Mouse (Mus musculus) retina, embryonic 14.5 days (tissue): ENCODE results near the gene Mrps6.

Experiments
- DNase-seq: peaks from one replicate; pipeline ENCODE4 v3.0.0-alpha.2; 2015; ENCODE audit warnings: low spot score

Gene Mrps6

GRCm38 (mm10) chr16:92057852-92058643 is at the start of gene Mrps6, which contains the start of the genes Gm49711 and Slc5a3:
TSS of gene Mrps6 (plus strand) at chr16:92058270.
TSS of gene Gm49711 (plus strand) at chr16:92058316.
TSS of gene Slc5a3 (plus strand) at chr16:92058322.
- DNase-seq: peak; percentile 88

- DNase-seq: no peak
Measured at GRCm38 (mm10) chr16:92009586-92009985, 48.5 kb upstream of the Mrps6 start.

DNA sequence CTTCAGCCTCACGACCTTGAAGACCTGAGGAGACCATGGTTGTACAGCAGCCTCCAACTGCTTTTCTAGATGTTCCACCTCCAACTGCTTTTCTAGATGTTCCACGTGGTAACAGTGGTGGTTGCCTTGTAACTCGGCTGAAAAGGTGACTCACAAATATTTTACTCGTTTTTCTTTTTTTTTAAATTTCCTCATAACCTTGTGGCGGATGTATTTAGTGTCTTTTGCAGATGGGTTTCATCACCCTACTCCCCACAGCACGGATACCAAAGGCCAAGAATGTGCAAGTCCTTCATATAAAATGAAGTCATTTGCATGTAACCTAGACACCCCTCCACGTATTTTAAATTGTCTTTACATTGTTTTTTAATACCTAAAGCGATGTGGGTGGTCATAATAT is 41.3 kb upstream of the Mrps6 start:
- no peak for DNase-seq

DNA sequence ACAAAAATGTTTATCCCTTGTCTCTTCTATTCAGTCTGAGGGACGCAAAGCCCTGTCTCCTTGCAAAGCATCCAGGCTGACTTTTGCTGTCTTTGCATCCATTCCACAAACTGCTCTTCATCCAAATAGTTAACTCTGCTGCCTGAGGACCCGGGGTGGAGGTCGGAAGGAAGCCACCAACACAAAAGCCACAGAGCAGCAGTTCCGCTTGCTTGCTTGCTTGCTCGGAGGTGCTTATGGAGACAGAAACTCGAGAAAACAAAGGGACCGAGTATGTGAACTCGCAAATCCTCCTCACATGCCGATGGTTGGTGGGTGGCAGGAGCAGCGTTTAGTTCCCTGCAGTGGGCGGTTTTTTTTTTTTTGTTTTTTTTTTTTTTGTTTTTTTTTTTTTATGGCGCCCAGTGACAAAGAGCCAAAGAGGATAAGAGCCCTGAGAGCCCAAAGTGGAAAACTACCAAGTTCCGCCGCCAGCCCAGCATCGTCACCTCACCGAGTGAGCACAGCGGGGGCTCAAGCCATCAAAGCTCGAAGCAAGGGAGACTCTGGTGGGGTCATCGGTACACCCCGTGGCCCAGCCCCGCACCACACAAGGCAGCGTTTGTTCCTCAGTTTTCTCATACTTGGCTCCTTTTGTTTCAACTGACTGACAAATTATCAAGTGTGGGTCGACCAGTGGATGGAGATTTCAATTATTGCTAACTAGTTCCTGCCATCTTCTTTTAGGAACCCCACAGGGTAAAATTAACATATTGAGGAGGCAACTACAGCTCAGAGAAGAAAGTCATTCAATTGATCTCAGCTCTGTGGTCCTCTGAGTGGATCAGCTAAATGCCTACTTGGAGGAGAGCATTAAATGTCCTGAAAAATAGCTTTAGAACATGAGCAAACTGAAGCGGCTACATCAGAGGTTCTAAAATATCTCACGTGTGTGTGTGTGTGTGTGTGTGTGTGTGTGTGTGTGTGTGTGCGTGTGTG is 38.6 kb upstream of the Mrps6 start:
- DNase-seq: peak; percentile 57

DNA sequence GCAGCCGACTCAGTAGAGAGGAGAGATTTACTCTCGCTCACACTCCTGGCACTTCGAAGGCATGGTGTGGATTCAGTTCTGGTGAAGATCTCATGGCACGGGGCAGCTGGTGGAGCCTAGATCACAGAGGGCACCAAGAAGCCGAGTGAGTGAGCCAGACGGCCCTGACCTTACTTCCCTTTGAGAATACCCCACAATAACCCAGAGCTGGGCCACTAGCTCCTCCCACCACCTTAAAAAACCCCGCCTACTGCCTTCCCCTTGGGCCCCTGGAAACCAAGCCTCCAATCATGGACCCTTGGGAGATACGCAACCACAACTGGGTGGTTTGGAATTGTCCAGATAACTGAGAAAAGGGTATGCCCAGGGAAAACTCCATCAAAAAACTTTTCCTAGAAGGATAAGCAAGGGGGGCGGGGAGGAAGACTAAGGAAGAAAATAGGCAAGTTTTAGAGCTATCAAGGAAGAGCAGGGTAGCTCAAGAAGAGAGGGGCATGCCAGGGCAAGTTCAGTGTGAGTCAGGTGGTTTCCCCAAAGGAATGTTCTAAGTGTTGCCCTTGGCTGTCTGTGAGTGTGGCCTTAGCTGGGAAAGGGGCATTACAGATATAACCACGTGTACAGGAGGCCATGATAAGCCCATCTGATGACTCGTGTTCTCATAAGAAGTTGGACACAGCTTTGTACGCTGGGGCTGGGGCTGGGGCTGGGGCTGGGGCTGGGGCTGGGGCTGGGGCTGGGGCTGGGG is 36.2 kb upstream of the Mrps6 start:
- DNase-seq: no peak

DNA sequence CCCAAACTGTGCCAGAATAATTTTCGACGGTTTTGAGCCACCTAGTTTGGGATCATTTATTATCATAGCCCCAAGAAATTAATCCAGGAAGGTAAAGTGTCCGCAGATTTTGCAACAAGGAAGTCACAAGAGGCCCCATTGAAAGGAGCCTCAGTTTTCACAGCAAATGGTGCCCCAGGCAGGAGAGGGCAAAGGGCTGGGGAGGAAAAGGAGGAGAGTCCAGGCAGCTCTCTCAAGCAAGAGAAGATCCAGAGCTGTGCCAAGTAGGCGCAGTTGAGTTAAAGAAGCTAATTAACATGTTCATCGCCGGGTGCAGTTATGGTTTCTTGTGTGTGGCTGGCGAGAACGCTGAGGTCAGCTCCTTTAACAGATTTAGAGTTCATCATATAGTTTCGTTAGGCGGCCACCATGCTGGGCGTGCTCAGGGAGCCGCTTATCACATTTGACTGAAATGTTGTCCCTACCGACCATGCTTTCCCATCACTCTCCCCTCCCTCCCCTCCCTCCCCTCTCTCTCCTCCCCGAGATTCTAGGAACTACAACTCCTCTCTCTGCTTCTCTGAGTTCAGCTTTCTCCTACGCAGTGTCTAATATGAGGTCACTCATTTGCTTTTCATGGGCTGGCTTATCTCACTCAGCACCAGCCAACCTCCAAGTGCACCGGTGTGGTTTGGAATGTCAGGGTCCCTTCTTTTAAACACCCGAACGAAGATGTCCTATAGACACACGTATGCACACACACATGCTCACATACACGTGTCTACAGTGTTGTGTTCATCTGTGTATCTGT is 35.4 kb upstream of the Mrps6 start:
- DNase-seq: no peak

- DNase-seq: no peak
Measured at GRCm38 (mm10) chr16:92033286-92033685, 24.8 kb upstream of the Mrps6 start.

GRCm38 (mm10) chr16:92034676-92035075 is 23.4 kb upstream of the Mrps6 start:
- DNase-seq: no peak

DNA sequence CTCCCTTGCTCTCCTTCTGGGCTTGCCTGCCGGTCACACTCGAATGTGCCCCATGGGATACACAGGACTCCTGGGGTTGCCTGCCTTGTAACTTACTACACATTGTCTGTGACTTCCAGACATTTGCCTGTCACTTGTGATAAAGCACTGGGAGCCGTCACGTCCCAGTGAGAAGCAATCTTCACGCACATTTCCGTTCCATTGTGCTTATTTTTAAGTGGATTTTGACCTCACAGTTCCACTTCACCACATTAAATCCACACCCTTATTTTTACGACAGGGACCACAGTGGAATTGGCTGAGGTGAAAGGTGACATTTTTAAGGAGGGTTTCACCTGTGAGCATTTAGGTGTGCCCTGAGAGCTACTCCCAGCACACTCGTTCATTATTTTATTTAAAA is 21.4 kb upstream of the Mrps6 start:
- DNase-seq: no peak

- no peak for DNase-seq
Measured at GRCm38 (mm10) chr16:92037891-92038607, 20.0 kb upstream of the Mrps6 start.

GRCm38 (mm10) chr16:92039421-92039820 is 18.6 kb upstream of the Mrps6 start:
- DNase-seq: no peak

DNA sequence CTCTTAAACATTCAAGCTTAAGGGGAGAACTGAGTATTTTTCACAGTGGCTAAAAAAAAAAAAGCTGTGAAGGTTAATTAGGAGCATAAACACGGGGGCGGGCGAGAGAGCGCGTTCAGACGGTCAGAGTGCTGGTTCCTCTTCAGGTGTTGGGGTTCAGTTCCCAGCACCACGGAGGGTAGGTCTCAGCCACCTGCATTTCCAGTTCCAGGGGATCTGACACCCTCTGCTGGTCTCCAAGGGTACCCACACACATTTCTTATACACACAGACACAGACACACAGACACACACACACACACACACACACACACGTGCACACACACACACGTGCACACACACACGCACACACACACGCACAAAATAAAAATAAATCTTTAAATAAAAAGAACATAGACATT is 18.1 kb upstream of the Mrps6 start:
- DNase-seq: no peak

DNA sequence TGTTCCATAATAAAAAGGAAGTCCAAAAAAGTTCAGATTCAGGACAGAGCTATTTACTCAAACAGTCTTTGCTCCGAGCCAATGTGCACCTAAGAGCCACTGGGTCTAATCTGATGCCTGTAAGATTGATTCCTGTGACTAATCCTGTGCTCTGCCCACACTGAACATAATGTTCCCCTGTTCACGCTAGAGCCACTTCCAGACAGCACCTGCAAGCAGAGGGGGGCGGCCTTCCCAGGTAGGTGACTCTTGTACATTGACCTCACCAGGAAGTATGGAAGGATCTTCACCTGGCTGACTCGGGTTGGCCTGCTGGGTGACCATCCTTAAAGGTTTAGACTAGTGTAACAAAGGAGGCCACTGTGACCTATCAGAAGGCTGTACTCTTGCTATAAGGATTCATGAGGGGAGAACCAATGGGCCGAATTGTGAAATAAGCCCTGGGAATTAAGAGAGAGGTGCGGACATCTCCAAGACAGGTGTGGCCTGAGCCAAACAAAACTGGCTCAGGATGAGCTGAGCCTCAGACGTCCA is 6.2 kb upstream of the Mrps6 start:
- no peak for DNase-seq

GRCm38 (mm10) chr16:92052569-92052968 is 5.5 kb upstream of the Mrps6 start:
- no peak for DNase-seq

DNA sequence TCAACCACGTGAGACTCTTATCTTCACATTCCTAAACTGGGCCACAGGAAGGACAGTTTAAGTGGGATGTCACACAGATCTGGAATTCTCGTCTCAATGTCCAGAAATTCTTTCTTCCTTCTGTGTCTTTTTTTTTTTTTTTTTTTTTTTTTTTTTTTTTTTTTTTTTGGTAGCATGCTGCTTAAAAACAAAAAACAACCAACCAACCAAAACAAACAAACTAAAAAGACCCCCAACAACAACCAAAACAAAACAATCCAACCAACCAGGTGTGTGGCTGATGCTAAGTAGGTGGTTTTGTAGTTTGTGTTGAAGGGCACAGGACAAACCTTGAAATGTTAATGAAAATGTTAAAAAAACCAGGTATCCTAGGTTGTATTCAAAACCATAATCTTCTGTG is 1.4 kb upstream of the Mrps6 start:
- no peak for DNase-seq

GRCm38 (mm10) chr16:92057456-92057851 is 616 bp upstream of the Mrps6 start:
- no peak for DNase-seq

DNA sequence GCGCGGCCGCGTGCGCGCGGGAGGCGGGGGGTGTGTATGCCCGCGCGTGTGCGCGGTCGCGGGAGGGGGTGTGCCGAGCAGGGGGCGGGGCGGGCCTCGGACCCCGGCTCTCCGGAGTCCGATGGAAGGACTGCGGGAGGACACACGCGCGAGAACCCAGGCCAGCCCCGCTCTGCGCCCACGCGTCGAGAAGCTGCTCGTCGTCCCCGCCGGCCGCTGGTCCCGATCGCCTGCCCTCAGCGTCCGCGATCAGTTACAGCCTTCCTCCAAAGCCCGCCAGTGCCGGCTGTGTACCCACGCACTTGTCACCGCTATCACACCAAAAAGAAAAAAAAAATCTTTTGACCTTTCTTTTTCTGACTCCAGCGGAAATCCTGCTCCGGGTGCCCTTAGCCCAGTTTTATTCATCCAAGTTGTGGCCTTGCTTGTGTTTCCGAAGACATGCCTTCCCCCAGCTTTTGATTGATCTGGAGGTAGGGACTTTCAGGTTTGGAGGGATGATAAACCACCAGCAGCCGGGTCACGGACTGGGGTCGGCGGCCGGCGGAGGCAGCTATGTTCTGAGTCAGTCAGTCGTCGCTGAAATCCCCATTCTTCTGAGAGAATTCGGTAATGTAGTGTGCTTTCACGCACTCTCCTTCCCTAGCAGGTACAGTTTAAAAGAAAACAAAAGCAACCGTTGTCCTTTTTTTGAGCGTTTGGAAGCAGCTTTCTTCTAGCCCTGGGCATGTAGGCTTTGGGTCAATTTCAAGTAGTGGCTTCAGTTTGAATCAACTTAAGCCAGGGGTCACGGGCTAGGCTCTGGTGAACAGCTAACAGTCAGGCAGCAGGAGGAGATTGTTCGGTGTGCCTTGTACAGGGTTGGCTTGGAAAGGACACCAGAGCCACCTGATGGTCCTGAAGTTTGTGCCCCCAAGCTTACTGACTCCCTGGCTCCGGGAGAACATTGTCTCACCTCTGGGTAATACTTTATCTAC is 862 bp downstream of the Mrps6 start:
- DNase-seq: peak; percentile 43

DNA sequence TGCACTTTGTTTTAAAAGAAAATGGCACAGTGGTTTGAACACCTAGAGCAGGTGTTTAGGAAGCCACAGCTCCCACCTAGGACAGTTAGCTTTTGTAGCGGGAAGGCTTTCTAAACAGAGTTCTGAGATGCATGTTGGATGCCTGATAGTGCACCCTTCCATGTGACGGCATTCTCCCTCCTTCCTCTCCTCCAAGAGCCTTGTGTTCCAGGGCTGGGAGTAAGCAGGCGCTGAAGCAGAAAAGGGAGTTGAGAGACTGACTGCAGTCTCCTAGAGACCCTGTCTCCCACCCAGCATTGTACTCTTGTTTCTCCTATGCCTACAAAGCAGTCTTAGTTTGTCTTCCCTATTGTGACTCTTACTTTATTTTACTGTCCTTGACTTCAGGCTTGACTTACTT is 2.1 kb downstream of the Mrps6 start:
- DNase-seq: no peak

DNA sequence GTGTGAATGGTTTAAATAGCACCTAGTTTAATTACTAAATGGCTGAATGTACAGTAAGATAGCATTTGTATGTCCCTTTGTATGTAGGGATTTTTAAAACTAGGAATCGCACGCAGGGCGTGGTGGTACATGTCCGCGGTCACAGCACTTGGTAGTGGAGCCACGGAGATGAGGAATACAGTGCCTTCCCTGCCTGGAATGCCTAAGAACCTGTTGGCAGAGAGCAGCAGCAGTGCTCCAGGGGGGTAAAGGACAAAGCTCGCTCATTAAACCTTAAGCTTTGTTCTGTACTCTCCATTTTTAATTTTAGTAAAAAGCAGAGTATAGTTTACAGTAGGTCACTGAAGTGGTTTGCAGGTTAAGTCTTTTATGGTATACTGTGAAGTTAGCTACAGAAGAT is 3.5 kb downstream of the Mrps6 start:
- no peak for DNase-seq
